Mouse (Mus musculus) forebrain, embryonic 11.5 days (tissue): ENCODE measurements around the gene Mical1. TPM values are rescaled to one million over a fixed set of nuclear protein-coding genes. Genes with fewer than 3 reads are reported as not detected.
A peak's percentile ranks its signal among the peaks of the same experiment; 100 is the strongest.

Experiments
- ATAC-seq: fragments of 200-750 bp; cut with Nextera tagmentation; replicated peaks from 2 replicates; pipeline ENCODE4 v1.8.0; 2017; ENCODE audit warnings: moderate TSS enrichment; ENCODE audit not compliant: low FRiP score
- DNase-seq: peaks from one replicate; pipeline ENCODE4 v3.0.0-alpha.2; 2017; ENCODE audit warnings: low spot score
- H3K27ac ChIP-seq: fragments of 300-500 bp; sonication (generic); 2 replicates; pipeline ENCODE4 v1.5.1; 2014; ENCODE audit warnings: low read depth, low read length
- H3K27me3 ChIP-seq: fragments of 300-500 bp; sonication (generic); 2 replicates; pipeline ENCODE4 v1.6.1; 2014; ENCODE audit warnings: mild to moderate bottlenecking, low read length, mixed read lengths; ENCODE audit not compliant: control insufficient read depth, insufficient read depth
- H3K36me3 ChIP-seq: fragments of 300-500 bp; sonication (generic); 2 replicates; pipeline ENCODE4 v1.6.1; 2014; ENCODE audit warnings: mild to moderate bottlenecking, low read length, moderate library complexity, mixed read lengths; ENCODE audit not compliant: control insufficient read depth, insufficient read depth
- H3K4me1 ChIP-seq: fragments of 300-500 bp; sonication (generic); replicated peaks from 2 replicates; pipeline ENCODE4 v1.6.1; 2014; ENCODE audit warnings: low read length, mixed read lengths; ENCODE audit not compliant: control insufficient read depth, insufficient read depth
- H3K4me2 ChIP-seq: fragments of 300-500 bp; sonication (generic); 2 replicates; pipeline ENCODE4 v1.6.1; 2014; ENCODE audit warnings: low read depth, mild to moderate bottlenecking, low read length, moderate library complexity, mixed read lengths; ENCODE audit not compliant: severe bottlenecking
- H3K4me3 ChIP-seq: fragments of 300-500 bp; sonication (generic); 2 replicates; pipeline ENCODE4 v1.5.1; 2014; ENCODE audit warnings: low read depth, low read length
- H3K9ac ChIP-seq: fragments of 300-500 bp; sonication (generic); 2 replicates; pipeline ENCODE4 v1.6.1; 2014; ENCODE audit warnings: low read length
- H3K9me3 ChIP-seq: fragments of 300-500 bp; sonication (generic); 2 replicates; pipeline ENCODE4 v1.6.1; 2016; ENCODE audit warnings: low read length, mixed read lengths; ENCODE audit not compliant: control insufficient read depth
- WGBS: fragments of 180-500 bp; shearing (Covaris S2); extraction: QIAGEN DNeasy Blood & Tissue Kit; methylation state at CpG from one replicate; pipeline ENCODE4 v1.1.7; 2014; 5-methylcytosine and 5-hydroxymethylcytosine counted together
- polyA plus RNA-seq: library from polyadenylated mRNA; unstranded; fragments of >200 nt; fragmentation: Nextera tagmentation; extraction: Ambion mirVana; gene quantifications from 2 replicates; pipeline ENCODE4 v1.2.1, GENCODE M21; 2014

Gene Mical1
- 41.5 and 50.9 TPM in 2 replicates for polyA plus RNA-seq

- ATAC-seq = peak; percentile 69
- under 1% methylated on average over 35 of the region's 35 CpGs for WGBS
- H3K4me2 ChIP-seq = peak within 1 kb of the TSS; percentile 89
- no peaks in the 10 kb centered on the region; the same call in 1 of the 2 replicates for H3K36me3 ChIP-seq
- DNase-seq = peak; percentile 81
- peaks cover 10% of the 10 kb centered on the region; the same call in 1 of the 2 replicates for H3K4me1 ChIP-seq
- peak within 1 kb of the TSS; percentile 83 for H3K9ac ChIP-seq
- H3K27me3 ChIP-seq = no peaks in the 10 kb centered on the region
- no peaks in the 10 kb centered on the region for H3K9me3 ChIP-seq
- peak within 1 kb of the TSS; percentile 60 for H3K4me3 ChIP-seq
- peak within 1 kb of the TSS; percentile 84 for H3K27ac ChIP-seq
These were observed at the start of gene Mical1 for GRCm38 (mm10) chr10:41476171-41477017. Gene Mical1 (plus strand): TSS chr10:41476314.

DNA sequence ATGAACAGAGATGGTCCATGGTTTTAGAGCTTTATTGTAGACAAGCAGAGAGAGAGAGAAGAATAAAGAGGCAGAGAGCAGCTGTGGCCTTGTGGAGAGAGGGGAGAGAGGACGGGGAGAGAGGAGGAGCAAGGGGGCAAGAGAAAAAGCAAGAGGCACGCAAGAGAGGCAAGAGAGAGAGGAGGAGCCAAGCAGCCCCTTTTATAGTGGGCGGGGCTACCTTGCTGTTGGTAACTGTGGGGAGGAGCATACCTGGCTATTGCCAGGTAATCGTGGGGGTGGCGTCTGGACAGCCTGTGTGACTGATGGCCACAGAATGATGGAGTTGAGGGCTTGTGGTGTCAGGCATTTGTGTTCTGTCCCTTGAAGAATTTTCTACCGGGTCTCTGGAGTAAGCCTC lies 49.7 kb upstream of the Mical1 start:
- Histone ChIP-seq H3K27me3 (no peaks in the 10 kb centered on the region), H3K4me2 (no peak overlapping the region), H3K4me3 (no peak overlapping the region), H3K9ac (no peak overlapping the region), H3K9me3 (no peaks in the 10 kb centered on the region), H3K27ac (no peak overlapping the region), H3K4me1 (no peaks in the 10 kb centered on the region), H3K36me3 (no peaks in the 10 kb centered on the region)
- DNase-seq (no peak), ATAC-seq (no peak)
- 65% methylated on average over 6 of the region's 6 CpGs for WGBS

GRCm38 (mm10) chr10:41434624-41435023 lies 41.5 kb upstream of the Mical1 start:
- no peak for ATAC-seq
- Histone ChIP-seq H3K4me1 (no peaks in the 10 kb centered on the region), H3K9me3 (no peaks in the 10 kb centered on the region), H3K36me3 (no peaks in the 10 kb centered on the region), H3K9ac (no peak overlapping the region), H3K27ac (no peak overlapping the region), H3K27me3 (peaks cover 5% of the 10 kb centered on the region; the same call in 1 of the 2 replicates), H3K4me2 (no peak overlapping the region), H3K4me3 (no peak overlapping the region)
- peak; percentile 64 for DNase-seq
- 24% methylated on average over 4 of the region's 4 CpGs for WGBS

DNA sequence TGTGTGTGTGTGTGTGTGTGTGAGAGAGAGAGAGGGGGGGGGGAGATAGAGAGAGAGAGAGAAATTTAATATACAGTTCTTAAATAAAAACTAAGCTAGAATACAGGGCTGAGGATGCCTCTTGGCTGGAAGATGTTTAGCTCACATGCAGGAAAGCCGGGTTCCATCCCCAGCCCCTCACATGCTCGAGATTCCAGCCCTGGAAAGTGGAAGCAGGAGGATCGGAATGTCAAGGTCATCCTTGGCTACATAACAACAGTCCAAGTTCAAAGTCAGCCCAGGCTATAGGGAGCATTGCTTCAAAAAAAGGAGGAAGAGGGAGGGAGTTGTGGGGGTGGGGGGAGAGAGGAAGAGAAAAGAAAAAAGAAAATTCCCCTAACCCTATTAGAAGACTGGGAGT lies 41.0 kb upstream of the Mical1 start:
- Histone ChIP-seq H3K9me3 (no peaks in the 10 kb centered on the region), H3K4me1 (no peaks in the 10 kb centered on the region), H3K9ac (no peak overlapping the region), H3K4me2 (no peak overlapping the region), H3K27ac (no peak overlapping the region), H3K27me3 (peaks cover 5% of the 10 kb centered on the region; the same call in 1 of the 2 replicates), H3K36me3 (no peaks in the 10 kb centered on the region), H3K4me3 (no peak overlapping the region)
- no peak for DNase-seq
- 43% methylated on average over 3 of the region's 3 CpGs for WGBS
- ATAC-seq = no peak

DNA sequence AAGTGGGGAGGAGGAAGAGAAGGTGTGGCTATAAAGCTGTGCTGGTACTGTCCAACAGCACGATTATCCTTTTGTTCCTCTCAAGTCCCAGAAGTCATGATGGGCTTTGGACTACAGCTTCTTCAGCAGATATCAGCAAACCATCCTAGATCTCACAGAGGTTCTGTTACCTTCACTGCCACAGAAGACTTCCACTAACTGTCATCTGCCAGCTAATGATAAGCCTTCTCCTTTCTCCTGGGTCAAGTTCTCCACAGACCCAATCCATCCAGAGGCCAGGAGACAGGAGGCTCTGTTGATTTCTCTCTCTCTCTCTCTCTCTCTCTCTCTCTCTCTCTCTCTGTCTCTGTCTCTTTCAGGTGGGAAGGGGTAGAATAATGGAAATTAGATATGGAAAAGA lies 27.9 kb upstream of the Mical1 start:
- Histone ChIP-seq H3K36me3 (no peaks in the 10 kb centered on the region), H3K4me1 (no peaks in the 10 kb centered on the region; the same call in 1 of the 2 replicates), H3K4me2 (no peak overlapping the region), H3K27ac (no peak overlapping the region), H3K9me3 (no peaks in the 10 kb centered on the region), H3K4me3 (no peak overlapping the region), H3K9ac (no peak overlapping the region), H3K27me3 (no peaks in the 10 kb centered on the region)
- no peak for ATAC-seq
- 83% methylated on average over 1 of the region's 1 CpGs for WGBS
- no peak for DNase-seq

DNA sequence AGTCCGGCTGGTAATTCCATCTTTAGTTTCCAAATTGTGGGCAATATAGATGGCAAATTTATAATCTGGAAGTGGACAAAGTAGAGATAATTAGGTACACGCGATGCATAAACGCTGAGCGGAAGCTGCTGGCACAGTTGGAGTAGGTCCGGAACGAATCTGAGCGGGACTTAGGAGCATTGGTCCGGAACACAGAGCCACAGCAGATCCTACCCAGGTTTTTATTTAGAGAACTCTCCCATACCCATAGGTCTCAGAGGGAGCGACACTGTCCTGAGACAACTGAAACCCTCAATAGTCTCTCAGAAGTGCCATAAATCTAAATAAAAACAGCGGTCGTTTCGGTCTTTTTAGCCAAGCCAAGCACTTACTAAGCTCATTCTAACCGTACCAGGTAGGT lies 26.4 kb upstream of the Mical1 start:
- Histone ChIP-seq H3K4me3 (peak overlapping the region; percentile 84), H3K36me3 (no peaks in the 10 kb centered on the region; the same call in 1 of the 2 replicates), H3K4me2 (peak overlapping the region; percentile 67), H3K9me3 (no peaks in the 10 kb centered on the region), H3K9ac (peak overlapping the region; percentile 68), H3K4me1 (no peaks in the 10 kb centered on the region; the same call in 1 of the 2 replicates), H3K27ac (0 out of 2 replicates have a peak overlapping the region, but pooled peaks have one; percentile 39), H3K27me3 (no peaks in the 10 kb centered on the region)
- peak; percentile 72 for ATAC-seq
- 15% methylated on average over 14 of the region's 14 CpGs for WGBS
- DNase-seq = no peak

DNA sequence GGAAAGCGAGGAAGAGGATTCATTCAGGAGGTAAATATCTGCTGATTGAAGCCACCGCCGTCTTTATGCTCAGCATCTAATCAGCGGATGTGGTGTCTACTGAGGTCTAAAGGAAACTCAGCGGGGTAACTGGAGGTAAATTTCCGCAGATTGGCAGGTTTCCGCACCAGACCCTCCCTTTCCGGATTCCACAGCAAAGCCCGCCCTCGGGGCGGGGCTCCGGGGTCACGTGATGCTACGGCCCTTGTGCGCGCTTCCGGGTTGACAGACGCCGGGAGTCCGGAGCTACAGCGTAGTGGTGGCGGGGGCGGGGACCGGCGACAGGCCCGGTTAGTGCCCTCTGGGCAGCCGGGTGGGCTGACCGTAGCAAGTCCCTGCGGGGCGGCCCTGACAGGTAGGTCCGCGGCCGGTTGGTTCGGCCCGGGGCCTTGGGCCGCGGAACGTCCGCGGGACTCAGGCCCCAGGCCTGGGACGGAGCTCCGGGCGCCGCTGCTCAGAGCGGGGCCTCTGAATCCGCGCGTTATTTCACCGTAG lies 25.9 kb upstream of the Mical1 start, which contains the start of gene Zbtb24:
Zbtb24 (plus strand) TSS at position 247 of the 534 bp plus-strand sequence.
- peak within 1 kb of the TSS; percentile 70 for H3K4me2 ChIP-seq
- no peaks in the 10 kb centered on the region; the same call in 1 of the 2 replicates for H3K4me1 ChIP-seq
- under 1% methylated on average over 48 of the region's 49 CpGs for WGBS
- peak within 1 kb of the TSS; percentile 79 for H3K9ac ChIP-seq
- no peaks in the 10 kb centered on the region for H3K9me3 ChIP-seq
- DNase-seq (peak; percentile 97), ATAC-seq (peak; percentile 95)
- H3K27ac ChIP-seq = 0 out of 2 replicates have a peak within 1 kb of the TSS, but pooled peaks have one; percentile 39
- H3K4me3 ChIP-seq = peak within 1 kb of the TSS; percentile 84
- no peaks in the 10 kb centered on the region for H3K27me3 ChIP-seq
- no peaks in the 10 kb centered on the region; the same call in 1 of the 2 replicates for H3K36me3 ChIP-seq

DNA sequence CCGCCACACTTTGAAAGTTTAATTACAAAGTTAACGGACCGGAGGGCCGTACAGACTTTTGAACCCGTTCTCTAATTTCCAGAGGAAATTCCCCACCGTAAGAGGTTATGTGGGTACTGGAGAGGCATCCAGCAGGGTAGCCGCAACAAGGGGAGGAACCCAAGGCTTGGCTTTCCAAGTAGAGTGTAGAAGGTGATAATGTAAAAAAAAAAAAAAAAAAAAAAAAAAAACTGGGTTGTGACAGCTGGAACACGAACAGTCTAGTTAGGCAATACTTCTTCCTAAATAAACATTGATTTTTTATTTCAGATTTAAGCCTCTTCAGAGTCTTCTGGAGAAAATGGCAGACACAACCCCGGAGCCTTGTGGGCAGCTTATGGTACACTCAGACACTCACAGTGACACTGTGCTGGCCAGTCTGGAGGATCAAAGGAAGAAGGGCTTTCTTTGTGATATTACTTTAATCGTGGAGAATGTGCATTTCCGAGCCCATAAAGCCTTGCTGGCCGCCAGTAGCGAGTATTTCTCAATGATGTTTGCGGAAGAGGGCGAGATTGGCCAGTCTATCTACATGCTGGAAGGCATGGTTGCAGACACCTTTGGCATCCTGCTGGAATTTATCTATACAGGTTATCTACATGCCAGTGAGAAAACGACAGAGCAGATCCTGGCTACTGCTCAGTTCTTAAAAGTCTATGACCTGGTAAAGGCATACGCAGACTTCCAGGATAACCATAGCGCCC lies 25.2 kb upstream of the Mical1 start:
- 58% methylated on average over 18 of the region's 18 CpGs for WGBS
- H3K9me3 ChIP-seq = no peaks in the 10 kb centered on the region
- H3K36me3 ChIP-seq = no peaks in the 10 kb centered on the region; the same call in 1 of the 2 replicates
- peak overlapping the region; percentile 79 for H3K9ac ChIP-seq
- H3K27ac ChIP-seq = no peak overlapping the region
- no peaks in the 10 kb centered on the region; the same call in 1 of the 2 replicates for H3K4me1 ChIP-seq
- peak overlapping the region; percentile 84 for H3K4me3 ChIP-seq
- ATAC-seq (no peak), DNase-seq (no peak)
- peak overlapping the region; percentile 70 for H3K4me2 ChIP-seq
- no peaks in the 10 kb centered on the region for H3K27me3 ChIP-seq
